Mouse (Mus musculus): ENCODE results near the gene Milr1. TPM values are rescaled to one million over a fixed set of nuclear protein-coding genes. Genes with fewer than 3 reads are reported as not detected.

The Milr1 gene
- polyA plus RNA-seq, 1 experiment = 0.66 TPM

GRCm38 (mm10) chr11:106812410-106813136 is 61.5 kb downstream of the Milr1 start:
- Histone ChIP-seq H3K27me3 (replicated peaks; ENCODE audit: control insufficient read depth, insufficient read depth, low read length) (no peaks in the 10 kb centered on the region), H3K4me3 (ENCODE audit: insufficient read depth, low read depth, low read length) (no peak overlapping the region), H3K36me3 (ENCODE audit: control insufficient read depth, insufficient read depth, low read length) (peaks cover 4% of the 10 kb centered on the region; the same call in 1 of the 2 replicates), H3K4me1 (ENCODE audit: control insufficient read depth, insufficient read depth, low read length) (peaks cover 15% of the 10 kb centered on the region; the same call in 1 of the 2 replicates), H3K27ac (ENCODE audit: insufficient read depth, low read depth, low read length) (no peak overlapping the region)
- DNase-seq = peak; percentile 76
- TF ChIP-seq POLR2A (IDR thresholded peaks at IDR 0.05; ENCODE audit: low read depth, low read length) = no peak
- TF ChIP-seq CTCF (conservative IDR thresholded peaks at IDR 0.05; ENCODE audit: insufficient read depth, insufficient read length, low read depth, low read length) = no peak
- WGBS = 68% methylated on average over 7 of the region's 7 CpGs

- Histone ChIP-seq H3K27me3 (replicated peaks; ENCODE audit: control insufficient read depth, insufficient read depth, low read length) (no peaks in the 10 kb centered on the region), H3K4me1 (ENCODE audit: control insufficient read depth, insufficient read depth, low read length) (peaks cover 15% of the 10 kb centered on the region; the same call in 1 of the 2 replicates), H3K36me3 (ENCODE audit: control insufficient read depth, insufficient read depth, low read length) (peaks cover 8% of the 10 kb centered on the region; the same call in 1 of the 2 replicates), H3K27ac (ENCODE audit: insufficient read depth, low read depth, low read length) (no peak overlapping the region), H3K4me3 (ENCODE audit: insufficient read depth, low read depth, low read length) (no peak overlapping the region)
- TF ChIP-seq CTCF (conservative IDR thresholded peaks at IDR 0.05; ENCODE audit: insufficient read depth, insufficient read length, low read depth, low read length) (no peak), POLR2A (IDR thresholded peaks at IDR 0.05; ENCODE audit: low read depth, low read length) (no peak)
- WGBS = 54% methylated on average over 14 of the region's 14 CpGs
- DNase-seq = peak; percentile 85
These were observed 63.7 kb downstream of the Milr1 start for GRCm38 (mm10) chr11:106814601-106815320.

GRCm38 (mm10) chr11:106815331-106815730 is 64.3 kb downstream of the Milr1 start:
- Histone ChIP-seq H3K36me3 (ENCODE audit: control insufficient read depth, insufficient read depth, low read length) (peaks cover 8% of the 10 kb centered on the region; the same call in 1 of the 2 replicates), H3K27me3 (replicated peaks; ENCODE audit: control insufficient read depth, insufficient read depth, low read length) (no peaks in the 10 kb centered on the region), H3K4me3 (ENCODE audit: insufficient read depth, low read depth, low read length) (no peak overlapping the region), H3K27ac (ENCODE audit: insufficient read depth, low read depth, low read length) (no peak overlapping the region), H3K4me1 (ENCODE audit: control insufficient read depth, insufficient read depth, low read length) (peaks cover 15% of the 10 kb centered on the region; the same call in 1 of the 2 replicates)
- TF ChIP-seq POLR2A (IDR thresholded peaks at IDR 0.05; ENCODE audit: low read depth, low read length) = no peak
- no peak for TF ChIP-seq CTCF (conservative IDR thresholded peaks at IDR 0.05; ENCODE audit: insufficient read depth, insufficient read length, low read depth, low read length)
- WGBS = 90% methylated on average over 2 of the region's 2 CpGs
- DNase-seq = no peak

- WGBS = 66% methylated on average over 2 of the region's 2 CpGs
- Histone ChIP-seq H3K4me1 (ENCODE audit: control insufficient read depth, insufficient read depth, low read length) (peaks cover 15% of the 10 kb centered on the region; the same call in 1 of the 2 replicates), H3K27me3 (replicated peaks; ENCODE audit: control insufficient read depth, insufficient read depth, low read length) (no peaks in the 10 kb centered on the region), H3K4me3 (ENCODE audit: insufficient read depth, low read depth, low read length) (no peak overlapping the region), H3K27ac (ENCODE audit: insufficient read depth, low read depth, low read length) (no peak overlapping the region), H3K36me3 (ENCODE audit: control insufficient read depth, insufficient read depth, low read length) (peaks cover 6% of the 10 kb centered on the region; the same call in 1 of the 2 replicates)
- TF ChIP-seq CTCF (conservative IDR thresholded peaks at IDR 0.05; ENCODE audit: insufficient read depth, insufficient read length, low read depth, low read length) (no peak), POLR2A (IDR thresholded peaks at IDR 0.05; ENCODE audit: low read depth, low read length) (no peak)
- DNase-seq = no peak
These were observed 64.7 kb downstream of the Milr1 start for GRCm38 (mm10) chr11:106815761-106816160.

GRCm38 (mm10) chr11:106816316-106816715 is 65.3 kb downstream of the Milr1 start:
- Histone ChIP-seq H3K27me3 (replicated peaks; ENCODE audit: control insufficient read depth, insufficient read depth, low read length) (no peaks in the 10 kb centered on the region), H3K4me3 (ENCODE audit: insufficient read depth, low read depth, low read length) (no peak overlapping the region), H3K4me1 (ENCODE audit: control insufficient read depth, insufficient read depth, low read length) (peaks cover 15% of the 10 kb centered on the region; the same call in 1 of the 2 replicates), H3K36me3 (ENCODE audit: control insufficient read depth, insufficient read depth, low read length) (peaks cover 6% of the 10 kb centered on the region; the same call in 1 of the 2 replicates), H3K27ac (ENCODE audit: insufficient read depth, low read depth, low read length) (no peak overlapping the region)
- TF ChIP-seq POLR2A (IDR thresholded peaks at IDR 0.05; ENCODE audit: low read depth, low read length) (no peak), CTCF (conservative IDR thresholded peaks at IDR 0.05; ENCODE audit: insufficient read depth, insufficient read length, low read depth, low read length) (no peak)
- WGBS = 73% methylated on average over 7 of the region's 7 CpGs
- no peak for DNase-seq

- Histone ChIP-seq H3K27me3 (replicated peaks; ENCODE audit: control insufficient read depth, insufficient read depth, low read length) (no peaks in the 10 kb centered on the region), H3K27ac (ENCODE audit: insufficient read depth, low read depth, low read length) (no peak overlapping the region), H3K4me3 (ENCODE audit: insufficient read depth, low read depth, low read length) (no peak overlapping the region), H3K4me1 (ENCODE audit: control insufficient read depth, insufficient read depth, low read length) (peaks cover 15% of the 10 kb centered on the region; the same call in 1 of the 2 replicates), H3K36me3 (ENCODE audit: control insufficient read depth, insufficient read depth, low read length) (peaks cover 6% of the 10 kb centered on the region; the same call in 1 of the 2 replicates)
- no peak for DNase-seq
- WGBS = 95% methylated on average over 3 of the region's 3 CpGs
- TF ChIP-seq POLR2A (IDR thresholded peaks at IDR 0.05; ENCODE audit: low read depth, low read length) (no peak), CTCF (conservative IDR thresholded peaks at IDR 0.05; ENCODE audit: insufficient read depth, insufficient read length, low read depth, low read length) (no peak)
These were observed 66.1 kb downstream of the Milr1 start for GRCm38 (mm10) chr11:106817156-106817555.

GRCm38 (mm10) chr11:106817808-106818207 is 66.8 kb downstream of the Milr1 start:
- peaks cover 14% of the 10 kb centered on the region; the same call in 1 of the 2 replicates for H3K4me1 ChIP-seq (ENCODE audit: control insufficient read depth, insufficient read depth, low read length)
- H3K36me3 ChIP-seq (ENCODE audit: control insufficient read depth, insufficient read depth, low read length) = peaks cover 6% of the 10 kb centered on the region; the same call in 1 of the 2 replicates
- H3K27ac ChIP-seq (ENCODE audit: insufficient read depth, low read depth, low read length) = no peak overlapping the region
- H3K27me3 ChIP-seq (replicated peaks; ENCODE audit: control insufficient read depth, insufficient read depth, low read length) = no peaks in the 10 kb centered on the region
- 83% methylated on average over 6 of the region's 6 CpGs for WGBS
- DNase-seq = no peak
- no peak for TF ChIP-seq POLR2A (IDR thresholded peaks at IDR 0.05; ENCODE audit: low read depth, low read length)
- TF ChIP-seq CTCF (conservative IDR thresholded peaks at IDR 0.05; ENCODE audit: insufficient read depth, insufficient read length, low read depth, low read length) = no peak
- H3K4me3 ChIP-seq (ENCODE audit: insufficient read depth, low read depth, low read length) = no peak overlapping the region

All from kidney, adult 2 months (tissue).